Mouse (Mus musculus): ENCODE results near the gene Sox3. TPM values are rescaled to one million over a fixed set of nuclear protein-coding genes. Genes with fewer than 3 reads are reported as not detected.

The Sox3 gene
- polyA plus RNA-seq, 1 experiment from 2014 or later = 1.2 TPM

GRCm38 (mm10) chrX:60889956-60890485 is 3.2 kb downstream of the Sox3 start:
- 14% methylated on average over 17 of the region's 17 CpGs for WGBS
- H3K27me3 ChIP-seq (replicated peaks) = peaks cover 66% of the 10 kb centered on the region

More at GRCm38 (mm10) chrX:60889956-60890485, 3.2 kb downstream of the Sox3 start:
- 0 out of 2 replicates have a peak, but pooled peaks cover 10% of the 10 kb centered on the region for H3K4me1 ChIP-seq (replicated peaks)
- peak overlapping the region; percentile 75 for H3K4me2 ChIP-seq
- H3K9me3 ChIP-seq (replicated peaks) = peaks cover 11% of the 10 kb centered on the region
- no peak overlapping the region for H3K9ac ChIP-seq
- no peaks in the 10 kb centered on the region for H3K36me3 ChIP-seq
- no peak overlapping the region for H3K4me3 ChIP-seq
- ATAC-seq (ENCODE audit: insufficient number of reproducible peaks, low FRiP score) = no peak
- H3K27ac ChIP-seq (ENCODE audit: poor library complexity, severe bottlenecking) = no peak overlapping the region

All from heart, embryonic 12.5 days (tissue).